Mouse (Mus musculus) stomach, adult 2 months (tissue): Measurements from ENCODE around the gene Vps72. TPM values are rescaled to one million over a fixed set of nuclear protein-coding genes. Genes with fewer than 3 reads are reported as not detected.

Source experiments
- polyA plus RNA-seq: library from polyadenylated mRNA; depleted of rRNA; stranded (reverse); fragments of >200 nt; gene quantifications from 2 replicates; pipeline ENCODE4 v1.2.3, GENCODE M21; 2012; rRNA removed

Vps72 gene
- polyA plus RNA-seq, result 31.7 and 34.4 TPM in 2 replicates

GRCm38 (mm10) chr3:95110911-95111726 is at the start of gene Vps72:
Gene Vps72 (plus strand): TSS chr3:95111022.

GRCm38 (mm10) chr3:95106338-95107117 is 4.3 kb upstream of the Vps72 start, which contains the start of gene Pip5k1a:
Gene Pip5k1a (minus strand): TSS chr3:95106930.

GRCm38 (mm10) chr3:95124246-95124645 is 13.4 kb downstream of the Vps72 start, which contains the start of gene Tmod4:
Gene Tmod4 (plus strand): TSS chr3:95124476.

GRCm38 (mm10) chr3:95133680-95134101 is 22.9 kb downstream of the Vps72 start, which contains the start of the genes Scnm1 and Lysmd1:
Gene Scnm1 (minus strand): TSS chr3:95134011.
Gene Lysmd1 (plus strand): TSS chr3:95134088.

GRCm38 (mm10) chr3:95141952-95142616 is 31.3 kb downstream of the Vps72 start, which contains the start of gene Tnfaip8l2:
Gene Tnfaip8l2 (minus strand): TSS chr3:95142360.

GRCm38 (mm10) chr3:95159987-95160963 is 49.5 kb downstream of the Vps72 start, which contains the start of gene Sema6c:
Gene Sema6c (plus strand): TSS chr3:95160457.

Other genes starting within 250 kb of the Vps72 start
- gene Psmb4, start 224.1 kb upstream of the Vps72 start, polyA plus RNA-seq, result 83.0 and 143 TPM in 2 replicates
- gene Selenbp1, start 178.0 kb upstream of the Vps72 start, polyA plus RNA-seq, result 49.6 and 61.7 TPM in 2 replicates
- 4.1 and 4.3 TPM in 2 replicates for gene Rfx5, start 156.9 kb upstream of the Vps72 start, polyA plus RNA-seq
- 8.6 and 9.2 TPM in 2 replicates for gene Pi4kb, start 136.3 kb upstream of the Vps72 start, polyA plus RNA-seq
- 10.5 and 12.5 TPM in 2 replicates for gene Zfp687, start 95.6 kb upstream of the Vps72 start, polyA plus RNA-seq
- gene Psmd4, start 68.4 kb upstream of the Vps72 start, polyA plus RNA-seq, result 44.5 and 46.3 TPM in 2 replicates
- 6.3 and 7.3 TPM in 2 replicates for gene Pip5k1a, start 4.1 kb upstream of the Vps72 start, polyA plus RNA-seq
- 0.68 and 1.2 TPM in 2 replicates for gene Tmod4, start 13.5 kb downstream of the Vps72 start, polyA plus RNA-seq
- 10.4 and 15.6 TPM in 2 replicates for gene Scnm1, start 23.0 kb downstream of the Vps72 start, polyA plus RNA-seq
- 2.4 and 2.5 TPM in 2 replicates for gene Lysmd1, start 23.1 kb downstream of the Vps72 start, polyA plus RNA-seq
- 1.6 and 5.7 TPM in 2 replicates for gene Tnfaip8l2, start 31.3 kb downstream of the Vps72 start, polyA plus RNA-seq
- 4.5 and 6.8 TPM in 2 replicates for gene Sema6c, start 49.4 kb downstream of the Vps72 start, polyA plus RNA-seq
- 1.8 and 2.6 TPM in 2 replicates for gene Gabpb2, start 106.9 kb downstream of the Vps72 start, polyA plus RNA-seq
- gene Cdc42se1, start 117.7 kb downstream of the Vps72 start, polyA plus RNA-seq, result 33.6 and 48.9 TPM in 2 replicates
- gene Mllt11, start 121.1 kb downstream of the Vps72 start, polyA plus RNA-seq, result 5.1 and 6.1 TPM in 2 replicates
- 0.43 and 0.90 TPM in 2 replicates for gene Gm128, start 130.6 kb downstream of the Vps72 start, polyA plus RNA-seq
- 7.9 and 8.0 TPM in 2 replicates for gene Bnipl, start 140.2 kb downstream of the Vps72 start, polyA plus RNA-seq
- 58.1 and 69.6 TPM in 2 replicates for gene Mindy1, start 170.3 kb downstream of the Vps72 start, polyA plus RNA-seq
- 5.5 and 7.9 TPM in 2 replicates for gene Prune1, start 171.1 kb downstream of the Vps72 start, polyA plus RNA-seq
- gene Anxa9, start 196.2 kb downstream of the Vps72 start, polyA plus RNA-seq, result 7.4 and 10.1 TPM in 2 replicates
- gene Cers2, start 203.8 kb downstream of the Vps72 start, polyA plus RNA-seq, result 17.4 and 19.9 TPM in 2 replicates
- 2.4 and 3.3 TPM in 2 replicates for gene Setdb1, start 246.2 kb downstream of the Vps72 start, polyA plus RNA-seq